Mouse (Mus musculus): ENCODE measurements around the gene Ceacam2.
"Not testable (repeated sequence)": the region's sequence is repeated elsewhere in the genome, so short reads cannot be mapped to it uniquely, and the experiment has no call there.

The Ceacam2 gene

DNA sequence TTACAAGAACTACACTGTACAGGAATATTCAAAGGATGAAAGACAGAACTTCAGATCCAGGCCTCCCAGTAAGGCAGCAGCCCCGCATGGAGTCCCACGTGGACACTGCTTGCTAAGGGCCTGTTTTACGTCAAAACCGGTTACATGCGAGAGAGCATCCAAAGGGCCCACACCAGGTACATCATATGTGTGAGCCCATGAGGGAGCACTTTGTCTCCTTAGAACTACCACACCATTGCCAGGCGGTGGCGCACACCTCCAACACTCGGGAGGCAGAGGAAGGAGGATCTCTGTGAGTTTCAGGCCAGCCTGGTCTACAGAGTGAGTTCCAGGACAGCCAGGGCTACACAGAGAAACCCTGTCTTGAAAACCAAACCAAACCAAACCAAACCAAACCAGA, 58.9 kb downstream of the Ceacam2 start:
- DNase-seq = not testable (repeated sequence)

DNA sequence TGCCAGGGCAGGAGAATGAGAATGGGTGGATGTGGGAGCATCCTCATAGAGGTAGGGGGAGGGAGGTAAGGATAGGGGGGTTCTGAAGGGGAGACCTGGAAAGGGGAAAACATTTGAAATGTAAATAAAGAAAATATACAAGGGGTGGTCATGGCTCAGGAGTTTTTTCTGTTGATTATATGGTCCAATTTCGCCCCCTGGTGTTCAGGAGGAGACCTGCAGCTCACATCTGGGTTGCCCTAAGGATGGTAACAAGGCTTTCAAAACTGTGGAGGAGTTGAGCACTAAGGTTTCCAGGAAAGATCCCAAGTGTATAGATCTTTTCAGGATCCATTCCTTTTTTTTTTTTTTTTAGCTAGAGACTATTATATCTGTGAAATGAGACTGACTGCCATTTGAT, 60.2 kb downstream of the Ceacam2 start:
- peak; percentile 29 for DNase-seq

DNA sequence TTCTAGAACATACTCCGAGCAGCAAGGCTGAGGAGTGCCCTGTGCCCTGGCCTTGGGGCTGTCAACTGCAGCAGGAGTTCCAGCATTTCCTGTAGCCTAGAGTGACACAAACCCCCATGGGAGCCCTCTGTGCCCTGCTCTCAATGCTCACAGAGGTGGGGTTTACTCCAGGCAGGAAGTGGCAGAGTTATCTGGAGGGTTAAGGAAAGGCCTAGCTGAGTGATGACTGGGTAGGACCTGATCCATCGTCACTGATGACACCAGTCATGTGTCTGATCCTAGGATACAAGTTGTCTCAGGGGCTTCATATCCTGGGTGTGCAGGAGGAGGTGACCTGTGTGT, 61.9 kb downstream of the Ceacam2 start:
- DNase-seq = not testable (repeated sequence)

DNA sequence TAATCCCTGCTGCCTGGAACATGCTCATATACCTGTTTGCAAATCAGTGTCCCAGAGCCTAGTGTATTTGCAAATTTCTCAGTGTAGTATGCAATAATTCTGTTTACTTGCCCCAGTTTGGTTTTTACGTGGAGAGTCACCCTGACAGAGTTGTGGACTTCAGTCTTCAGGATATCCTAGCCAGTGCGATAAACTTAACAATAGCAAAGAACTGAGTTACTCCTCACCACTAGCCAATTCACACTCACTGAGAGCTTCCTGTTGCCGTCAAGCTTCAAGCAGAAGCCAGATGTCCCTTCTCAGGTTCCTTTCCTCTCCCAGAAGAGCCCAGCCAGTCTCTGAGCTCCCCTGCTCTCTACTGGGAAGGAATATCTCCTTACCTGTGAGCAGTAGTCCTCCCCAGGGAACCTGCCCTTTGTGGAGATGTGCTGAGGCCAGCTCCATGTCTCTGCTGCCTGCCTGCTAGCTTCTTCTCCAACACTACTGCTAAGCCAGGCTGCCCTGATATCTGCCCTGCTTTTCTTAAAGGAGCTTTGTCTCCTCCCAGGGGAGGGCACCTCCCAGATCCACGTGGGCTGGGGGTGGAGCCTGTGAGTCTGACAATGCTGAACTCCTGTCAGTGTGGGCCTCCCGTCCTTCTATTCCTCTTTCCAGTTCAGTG, 62.4 kb downstream of the Ceacam2 start, which contains the start of gene Ceacam1:
Gene Ceacam1 (minus strand): TSS at position 513 of the 661 bp plus-strand sequence.
- DNase-seq = peak; percentile 50

DNA sequence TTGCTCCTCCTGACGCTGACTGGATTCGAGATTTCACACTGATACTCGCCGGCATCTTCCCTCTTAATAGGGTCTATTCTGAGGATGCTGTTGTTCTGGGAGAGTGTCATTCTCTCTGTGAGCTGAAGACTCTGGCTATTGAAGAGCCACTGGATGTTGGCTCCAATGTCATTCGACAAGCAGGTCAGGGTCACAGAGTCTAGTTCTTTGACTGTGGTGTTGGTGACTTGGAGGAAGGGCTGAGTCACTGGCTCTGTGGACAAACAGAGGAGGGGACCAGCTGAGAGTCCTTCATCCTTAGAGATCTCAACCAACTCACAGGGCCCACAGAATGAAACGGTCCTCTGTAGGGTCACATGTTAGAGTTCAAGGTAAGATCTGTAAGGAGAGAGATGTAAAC, 67.8 kb downstream of the Ceacam2 start:
- DNase-seq = not testable (repeated sequence)

Measured in thymus, postnatal 14 days (tissue).